Mouse (Mus musculus) adrenal gland (tissue): ENCODE measurements around the gene Gabpb2.

ENCODE experiments used
- intact Hi-C: fragments of 180-260 bp; cut with DNase I; formaldehyde crosslinking; loops from one replicate; pipeline ENCODE4 v1.15.1; 2025

The Gabpb2 gene

GRCm38 (mm10) chr3:95232771-95233170 lies 15.1 kb upstream of the Gabpb2 start:
- intact Hi-C loops, result loop anchor here (5.0 kb wide), 1 partner anchor 35 kb away; no protein-coding TSS in a partner anchor

DNA sequence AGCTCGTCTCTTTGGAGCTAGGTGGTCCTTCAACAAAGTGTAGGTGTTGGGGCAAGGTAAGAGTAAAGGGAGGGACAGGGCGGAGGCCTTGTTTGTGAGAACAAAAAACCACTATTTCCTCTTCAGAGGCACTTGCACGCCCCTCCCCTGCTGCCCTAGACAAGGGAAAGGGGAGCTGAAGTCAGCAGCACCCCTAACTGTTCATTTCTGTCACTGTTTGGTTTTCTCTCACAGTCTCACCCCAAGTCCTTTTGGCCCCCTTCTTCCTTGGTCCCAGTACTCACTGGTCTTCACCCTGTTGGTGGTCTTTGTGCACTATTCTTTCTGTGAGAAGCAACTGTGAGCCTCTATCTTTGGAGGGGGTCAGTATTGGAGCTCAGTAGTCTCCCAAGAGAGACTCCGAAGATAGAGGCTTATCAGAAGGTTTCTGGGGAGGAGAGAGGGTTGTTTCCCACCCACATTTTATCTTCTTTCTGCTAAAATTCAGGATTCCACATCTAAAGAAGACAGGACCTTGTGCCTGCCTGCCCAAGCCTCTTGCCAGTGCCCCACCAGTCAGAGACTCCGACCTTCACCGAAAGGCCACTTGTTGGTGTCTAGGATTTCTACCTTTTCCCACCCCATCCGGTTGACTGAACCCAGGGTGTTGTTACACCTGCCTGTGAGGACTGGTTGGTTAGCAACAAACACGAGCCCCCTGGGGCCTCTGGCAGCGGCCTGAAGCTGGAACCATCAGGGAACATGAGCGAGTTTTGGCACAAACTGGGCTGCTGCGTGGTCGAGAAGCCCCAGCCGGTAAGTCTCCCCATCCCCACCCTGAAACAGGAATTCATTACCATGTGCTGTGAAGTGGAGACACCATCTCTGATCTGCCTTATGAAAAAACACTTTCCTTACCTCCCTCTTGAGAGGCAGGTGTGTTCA lies 13.8 kb upstream of the Gabpb2 start, which contains the start of gene Mllt11:
Mllt11 (minus strand) TSS at position 874 of the 924 bp plus-strand sequence.
- intact Hi-C loops, result loop anchor here (5.0 kb wide), 1 partner anchor 36 kb away; no protein-coding TSS in a partner anchor

GRCm38 (mm10) chr3:95230495-95231297 lies 13.0 kb upstream of the Gabpb2 start:
- intact Hi-C loops, result loop anchor here (5.0 kb wide), 1 partner anchor 37 kb away; no protein-coding TSS in a partner anchor

GRCm38 (mm10) chr3:95229781-95230494 lies 12.2 kb upstream of the Gabpb2 start:
- intact Hi-C loops, result loop anchor here (5.0 kb wide), 1 partner anchor 37 kb away; no protein-coding TSS in a partner anchor

DNA sequence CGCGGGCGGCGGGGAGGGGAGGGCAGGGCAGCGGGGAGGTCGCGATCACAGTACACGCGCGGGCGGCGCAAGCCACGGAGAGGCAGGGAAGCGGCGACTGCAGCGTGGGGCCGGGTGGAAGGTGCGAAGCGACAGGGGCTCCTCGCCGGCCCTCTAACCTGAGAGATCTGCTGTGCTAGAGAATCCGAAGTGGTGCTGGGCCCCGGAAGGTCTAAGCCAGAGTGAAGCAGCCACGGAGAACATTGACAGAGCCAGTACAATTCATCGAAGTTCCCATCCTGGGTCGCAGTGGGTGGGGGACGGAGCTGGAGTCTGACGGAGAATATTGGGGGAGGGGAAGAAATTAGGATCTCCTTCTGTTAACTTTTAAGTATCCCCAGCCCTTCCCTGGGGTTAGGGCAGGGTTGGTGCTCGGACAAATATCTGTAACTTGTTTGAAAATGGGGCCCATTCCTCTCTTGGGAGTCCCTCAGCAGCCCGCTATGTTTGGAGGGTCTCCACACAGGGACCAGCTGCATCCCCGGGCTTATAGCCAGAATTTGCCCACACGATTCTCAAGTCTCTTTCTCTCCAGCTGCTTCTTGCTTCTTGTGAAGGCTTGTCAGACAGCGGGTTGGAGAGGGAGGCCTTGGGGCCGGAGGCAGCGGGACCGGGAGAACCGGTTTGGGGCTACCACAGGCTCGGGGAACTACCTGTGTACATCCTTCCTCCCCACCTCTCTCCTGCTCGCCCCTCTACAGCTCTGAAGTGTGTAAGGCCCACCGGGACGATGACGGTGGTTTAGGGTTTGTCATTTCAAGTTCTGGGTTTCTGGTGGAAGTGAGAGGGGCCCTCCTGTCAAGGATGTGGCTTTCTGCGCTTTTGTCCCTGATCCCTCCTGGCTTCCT lies 11.4 kb upstream of the Gabpb2 start:
- intact Hi-C loops, result no loop called here

- intact Hi-C loops, result no loop called here
Observed at GRCm38 (mm10) chr3:95228148-95228893, 10.6 kb upstream of the Gabpb2 start, which contains the start of gene Cdc42se1. TSS of gene Cdc42se1 (plus strand) at chr3:95228732.

- intact Hi-C loops, result no loop called here
Observed at GRCm38 (mm10) chr3:95227214-95227613, 9.5 kb upstream of the Gabpb2 start.

DNA sequence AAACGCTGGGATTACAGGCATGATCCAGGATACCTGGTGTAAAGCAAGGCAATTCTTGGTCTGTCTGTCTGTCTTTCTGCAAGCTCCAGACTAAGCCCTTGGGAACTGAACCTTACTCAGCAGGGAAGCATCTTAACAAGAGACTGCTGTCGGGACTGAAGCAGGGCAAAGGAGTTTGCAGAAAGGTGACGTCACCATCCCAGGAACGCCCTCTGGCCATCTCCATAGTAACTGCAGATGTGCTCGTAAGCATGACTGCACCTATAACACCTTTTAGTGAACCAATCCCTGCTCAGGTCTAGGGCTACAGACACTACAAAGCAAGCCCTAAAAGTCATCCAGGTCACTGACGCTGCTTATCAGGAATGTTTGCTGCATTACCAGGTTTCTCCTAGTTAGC lies 6.6 kb upstream of the Gabpb2 start:
- intact Hi-C loops, result no loop called here

GRCm38 (mm10) chr3:95223041-95223440 lies 5.3 kb upstream of the Gabpb2 start:
- intact Hi-C loops, result no loop called here

DNA sequence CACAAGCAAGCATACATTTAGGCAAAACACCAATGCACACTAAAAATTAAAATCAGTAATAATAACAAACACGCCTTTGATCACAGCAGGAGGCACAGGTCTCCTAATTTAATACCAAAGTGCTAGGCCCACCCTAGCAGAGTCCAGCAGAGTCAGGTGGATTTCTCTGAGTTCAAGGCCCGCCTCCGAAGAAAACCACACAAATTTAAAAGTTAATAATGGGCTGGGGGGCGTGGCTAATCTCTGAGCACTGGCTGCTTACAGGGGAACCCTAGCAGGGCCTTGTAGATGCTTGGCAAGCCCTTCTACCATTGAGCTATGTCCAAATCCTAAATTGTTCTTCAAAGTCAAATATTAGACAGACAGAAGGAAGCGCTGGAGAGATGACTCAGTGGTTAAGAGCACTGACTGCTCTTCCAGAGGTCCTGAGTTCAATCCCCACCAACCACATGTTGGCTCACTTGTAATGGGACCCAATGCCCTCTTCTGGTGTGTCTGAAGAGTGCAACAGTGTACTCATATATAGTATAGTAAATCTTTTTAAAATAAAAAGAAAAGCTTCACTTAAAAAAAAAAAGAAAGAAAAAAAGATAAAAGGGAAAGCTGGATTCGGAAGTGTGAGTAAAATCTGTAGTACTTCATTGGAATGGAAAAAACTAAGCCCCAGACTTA lies 886 bp upstream of the Gabpb2 start:
- intact Hi-C loops, result loop anchor here (10.0 kb wide), 1 partner anchor 46 kb away; no protein-coding TSS in a partner anchor

DNA sequence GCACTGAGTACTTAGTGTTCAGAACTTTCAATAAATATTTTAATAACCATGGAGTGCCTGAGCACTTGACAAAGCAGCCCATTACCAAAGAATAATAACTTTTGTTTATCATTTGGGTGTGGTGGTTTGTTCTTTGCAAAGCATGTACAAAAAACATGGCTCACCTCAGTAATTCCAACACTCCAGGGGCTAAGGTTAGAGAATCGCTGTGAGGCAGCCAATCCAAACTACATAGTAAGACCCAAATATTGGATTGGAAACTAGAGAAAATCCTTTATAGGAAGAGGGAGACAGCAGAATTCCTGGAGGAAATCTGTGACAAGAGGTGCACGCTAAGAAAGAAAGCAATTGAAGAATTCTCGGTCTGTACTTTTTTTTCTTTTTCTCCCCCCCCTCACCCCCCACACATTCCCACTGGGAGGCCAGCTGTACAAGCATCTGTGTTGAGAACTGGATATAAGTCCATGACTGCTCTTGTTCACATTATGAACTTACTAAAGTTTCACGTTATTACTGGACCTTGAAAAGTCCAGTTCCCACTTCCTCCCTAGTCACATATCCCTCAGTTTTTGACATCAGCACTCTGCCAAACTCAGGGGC lies 961 bp downstream of the Gabpb2 start:
- intact Hi-C loops, result loop anchor here (10.0 kb wide), 1 partner anchor 48 kb away; no protein-coding TSS in a partner anchor

GRCm38 (mm10) chr3:95213609-95213975 lies 4.1 kb downstream of the Gabpb2 start:
- intact Hi-C loops, result loop anchor here (5.0 to 10.0 kb wide), 2 partner anchors 51 to 71 kb away; partner anchors contain the start of gene Tnfaip8l2

GRCm38 (mm10) chr3:95212889-95213608 lies 4.7 kb downstream of the Gabpb2 start:
- intact Hi-C loops, result loop anchor here (5.0 to 10.0 kb wide), 2 partner anchors 52 to 71 kb away; partner anchors contain the start of gene Tnfaip8l2

- intact Hi-C loops, result loop anchor here (5.0 to 10.0 kb wide), 2 partner anchors 54 to 68 kb away; partner anchors contain the start of gene Tnfaip8l2
Observed at GRCm38 (mm10) chr3:95210585-95210984, 7.1 kb downstream of the Gabpb2 start.

DNA sequence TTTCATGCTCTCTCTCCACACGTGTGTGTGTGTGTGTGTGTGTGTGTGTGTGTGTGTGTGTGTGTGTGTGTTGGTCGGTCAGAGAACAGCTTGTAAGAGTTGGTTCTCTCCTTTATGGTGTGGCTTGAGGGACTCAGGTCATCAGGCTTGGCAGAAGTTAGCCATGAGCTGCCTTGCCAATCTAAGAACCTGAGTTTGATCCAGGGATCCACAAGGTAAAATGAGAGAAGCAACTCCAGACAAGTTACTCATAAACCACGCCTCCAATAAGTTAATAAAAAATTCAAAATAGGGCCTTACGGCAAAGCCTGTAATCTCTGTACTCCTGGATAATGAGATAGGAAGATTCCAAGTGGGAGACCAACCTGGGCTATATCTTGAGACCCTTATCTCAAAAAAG lies 9.4 kb downstream of the Gabpb2 start:
- intact Hi-C loops, result no loop called here

GRCm38 (mm10) chr3:95203880-95204279 lies 13.8 kb downstream of the Gabpb2 start:
- intact Hi-C loops, result no loop called here

GRCm38 (mm10) chr3:95200562-95200961 lies 17.2 kb downstream of the Gabpb2 start:
- intact Hi-C loops, result no loop called here
